Mouse (Mus musculus): Measurements from ENCODE around the gene Xylt2. TPM values are rescaled to one million over a fixed set of nuclear protein-coding genes. Genes with fewer than 3 reads are reported as not detected.

The Xylt2 gene
- polyA plus RNA-seq (2016; fragmentation: Nextera tagmentation; extraction: Ambion mirVana), result 13.9 and 16.7 TPM in 2 replicates

GRCm38 (mm10) chr11:94676754-94677606, at the start of gene Xylt2:
Xylt2 (minus strand) TSS chr11:94677515.
- H3K27me3 ChIP-seq (ENCODE audit: insufficient read depth, poor library complexity, severe bottlenecking), result no peaks in the 10 kb centered on the region
- peak within 1 kb of the TSS; percentile 97 for H3K4me3 ChIP-seq
- 0 out of 2 replicates have a peak, but pooled peaks cover 15% of the 10 kb centered on the region for H3K36me3 ChIP-seq
- WGBS, result under 1% methylated on average over 82 of the region's 82 CpGs
- peaks cover 44% of the 10 kb centered on the region for H3K4me1 ChIP-seq (replicated peaks)
- peak; percentile 91 for DNase-seq (ENCODE audit: low spot score)
- H3K9me3 ChIP-seq, result no peaks in the 10 kb centered on the region
- peak within 1 kb of the TSS; percentile 98 for H3K27ac ChIP-seq

GRCm38 (mm10) chr11:94719216-94719615, 41.9 kb upstream of the Xylt2 start:
- no peaks in the 10 kb centered on the region for H3K27me3 ChIP-seq (ENCODE audit: insufficient read depth, poor library complexity, severe bottlenecking)
- H3K27ac ChIP-seq, result no peak overlapping the region
- no peak overlapping the region for H3K4me3 ChIP-seq
- H3K9me3 ChIP-seq, result no peaks in the 10 kb centered on the region
- DNase-seq (ENCODE audit: low spot score), result no peak
- WGBS, result 85% methylated on average over 2 of the region's 2 CpGs
- no peaks in the 10 kb centered on the region for H3K36me3 ChIP-seq
- peaks cover 17% of the 10 kb centered on the region for H3K4me1 ChIP-seq (replicated peaks)

- no peak for DNase-seq (ENCODE audit: low spot score)
- Histone ChIP-seq H3K4me1 (replicated peaks) (peaks cover 19% of the 10 kb centered on the region), H3K36me3 (no peaks in the 10 kb centered on the region), H3K4me3 (no peak overlapping the region), H3K9me3 (no peaks in the 10 kb centered on the region), H3K27me3 (ENCODE audit: insufficient read depth, poor library complexity, severe bottlenecking) (no peaks in the 10 kb centered on the region; the same call in 1 of the 2 replicates), H3K27ac (no peak overlapping the region)
- WGBS, result 91% methylated on average over 7 of the region's 7 CpGs
These were observed 41.0 kb upstream of the Xylt2 start for GRCm38 (mm10) chr11:94718113-94718909.

- DNase-seq (ENCODE audit: low spot score), result no peak
- Histone ChIP-seq H3K27ac (peak overlapping the region; percentile 46), H3K36me3 (no peaks in the 10 kb centered on the region), H3K27me3 (ENCODE audit: insufficient read depth, poor library complexity, severe bottlenecking) (no peaks in the 10 kb centered on the region; the same call in 1 of the 2 replicates), H3K4me1 (replicated peaks) (peaks cover 22% of the 10 kb centered on the region), H3K9me3 (no peaks in the 10 kb centered on the region), H3K4me3 (no peak overlapping the region)
- 44% methylated on average over 11 of the region's 11 CpGs for WGBS
These were observed 39.9 kb upstream of the Xylt2 start for GRCm38 (mm10) chr11:94717239-94717638.

GRCm38 (mm10) chr11:94716754-94717153, 39.4 kb upstream of the Xylt2 start:
- peak; percentile 42 for DNase-seq (ENCODE audit: low spot score)
- no peak overlapping the region for H3K4me3 ChIP-seq
- no peaks in the 10 kb centered on the region; the same call in 1 of the 2 replicates for H3K27me3 ChIP-seq (ENCODE audit: insufficient read depth, poor library complexity, severe bottlenecking)
- no peaks in the 10 kb centered on the region for H3K9me3 ChIP-seq
- 17% methylated on average over 9 of the region's 9 CpGs for WGBS
- H3K36me3 ChIP-seq, result no peaks in the 10 kb centered on the region
- peak overlapping the region; percentile 46 for H3K27ac ChIP-seq
- H3K4me1 ChIP-seq (replicated peaks), result peaks cover 20% of the 10 kb centered on the region

GRCm38 (mm10) chr11:94715622-94716021, 38.3 kb upstream of the Xylt2 start:
- Histone ChIP-seq H3K4me1 (replicated peaks) (peaks cover 19% of the 10 kb centered on the region), H3K9me3 (no peaks in the 10 kb centered on the region), H3K27ac (no peak overlapping the region), H3K27me3 (ENCODE audit: insufficient read depth, poor library complexity, severe bottlenecking) (no peaks in the 10 kb centered on the region; the same call in 1 of the 2 replicates), H3K4me3 (no peak overlapping the region), H3K36me3 (no peaks in the 10 kb centered on the region)
- DNase-seq (ENCODE audit: low spot score), result no peak
- 83% methylated on average over 5 of the region's 5 CpGs for WGBS

GRCm38 (mm10) chr11:94713246-94713860, 36.0 kb upstream of the Xylt2 start:
- Histone ChIP-seq H3K4me3 (no peak overlapping the region), H3K27ac (no peak overlapping the region), H3K27me3 (ENCODE audit: insufficient read depth, poor library complexity, severe bottlenecking) (no peaks in the 10 kb centered on the region; the same call in 1 of the 2 replicates), H3K9me3 (no peaks in the 10 kb centered on the region), H3K4me1 (replicated peaks) (peaks cover 19% of the 10 kb centered on the region), H3K36me3 (no peaks in the 10 kb centered on the region)
- 48% methylated on average over 11 of the region's 11 CpGs for WGBS
- DNase-seq (ENCODE audit: low spot score), result no peak

- Histone ChIP-seq H3K9me3 (no peaks in the 10 kb centered on the region), H3K4me1 (replicated peaks) (peaks cover 15% of the 10 kb centered on the region), H3K36me3 (no peaks in the 10 kb centered on the region), H3K27me3 (ENCODE audit: insufficient read depth, poor library complexity, severe bottlenecking) (no peaks in the 10 kb centered on the region; the same call in 1 of the 2 replicates), H3K27ac (no peak within 1 kb of the TSS), H3K4me3 (no peak within 1 kb of the TSS)
- 87% methylated on average over 5 of the region's 5 CpGs for WGBS
- DNase-seq (ENCODE audit: low spot score), result no peak
These were observed 27.2 kb upstream of the Xylt2 start, which contains the start of gene Gm11541 for GRCm38 (mm10) chr11:94704472-94704871. Gm11541 (minus strand) TSS chr11:94704499.

- H3K4me1 ChIP-seq (replicated peaks), result peaks cover 15% of the 10 kb centered on the region
- no peaks in the 10 kb centered on the region; the same call in 1 of the 2 replicates for H3K27me3 ChIP-seq (ENCODE audit: insufficient read depth, poor library complexity, severe bottlenecking)
- no peaks in the 10 kb centered on the region for H3K36me3 ChIP-seq
- WGBS, result 37% methylated on average over 7 of the region's 7 CpGs
- no peaks in the 10 kb centered on the region for H3K9me3 ChIP-seq
- H3K4me3 ChIP-seq, result no peak overlapping the region
- H3K27ac ChIP-seq, result no peak overlapping the region
- DNase-seq (ENCODE audit: low spot score), result no peak
These were observed 26.7 kb upstream of the Xylt2 start for GRCm38 (mm10) chr11:94704020-94704419.

- DNase-seq (ENCODE audit: low spot score), result no peak
- H3K9me3 ChIP-seq, result no peaks in the 10 kb centered on the region
- no peaks in the 10 kb centered on the region; the same call in 1 of the 2 replicates for H3K27me3 ChIP-seq (ENCODE audit: insufficient read depth, poor library complexity, severe bottlenecking)
- H3K27ac ChIP-seq, result no peak overlapping the region
- WGBS, result 57% methylated on average over 3 of the region's 3 CpGs
- no peaks in the 10 kb centered on the region for H3K36me3 ChIP-seq
- peaks cover 24% of the 10 kb centered on the region for H3K4me1 ChIP-seq (replicated peaks)
- no peak overlapping the region for H3K4me3 ChIP-seq
These were observed 24.9 kb upstream of the Xylt2 start for GRCm38 (mm10) chr11:94702216-94702610.

GRCm38 (mm10) chr11:94701401-94702215, 24.3 kb upstream of the Xylt2 start:
- Histone ChIP-seq H3K4me1 (replicated peaks) (peaks cover 24% of the 10 kb centered on the region), H3K4me3 (no peak overlapping the region), H3K27ac (peak overlapping the region; percentile 62; the same call in 1 of the 2 replicates), H3K9me3 (no peaks in the 10 kb centered on the region), H3K36me3 (no peaks in the 10 kb centered on the region), H3K27me3 (ENCODE audit: insufficient read depth, poor library complexity, severe bottlenecking) (no peaks in the 10 kb centered on the region; the same call in 1 of the 2 replicates)
- 69% methylated on average over 27 of the region's 27 CpGs for WGBS
- DNase-seq (ENCODE audit: low spot score), result no peak

- Histone ChIP-seq H3K27ac (no peak overlapping the region), H3K4me1 (replicated peaks) (peaks cover 24% of the 10 kb centered on the region), H3K9me3 (no peaks in the 10 kb centered on the region), H3K4me3 (no peak overlapping the region), H3K36me3 (no peaks in the 10 kb centered on the region), H3K27me3 (ENCODE audit: insufficient read depth, poor library complexity, severe bottlenecking) (no peaks in the 10 kb centered on the region; the same call in 1 of the 2 replicates)
- DNase-seq (ENCODE audit: low spot score), result no peak
- WGBS, result 96% methylated on average over 3 of the region's 3 CpGs
These were observed 22.1 kb upstream of the Xylt2 start for GRCm38 (mm10) chr11:94699399-94699798.

All from hindbrain, embryonic 10.5 days (tissue).